Mouse (Mus musculus) liver, embryonic 11.5 days (tissue): ENCODE results near the gene Tmem266. TPM values are rescaled to one million over a fixed set of nuclear protein-coding genes. Genes with fewer than 3 reads are reported as not detected.

Experiments used
- ATAC-seq: fragments of 200-750 bp; cut with Nextera tagmentation; replicated peaks from 2 replicates; pipeline ENCODE4 v1.8.0; 2017; ENCODE audit warnings: moderate number of reproducible peaks, mild to moderate bottlenecking, moderate TSS enrichment, moderate library complexity; ENCODE audit not compliant: low FRiP score
- DNase-seq: peaks from one replicate; pipeline ENCODE4 v3.0.0-alpha.2; 2017; ENCODE audit warnings: low spot score
- H3K27ac ChIP-seq: fragments of 300-500 bp; sonication (generic); 2 replicates; pipeline ENCODE4 v1.5.1; 2014; ENCODE audit warnings: mild to moderate bottlenecking, low read depth, low read length, control low read depth
- H3K27me3 ChIP-seq: fragments of 300-500 bp; sonication (generic); replicated peaks from 2 replicates; pipeline ENCODE4 v1.6.1; 2014; ENCODE audit warnings: low read length, mixed read lengths; ENCODE audit not compliant: control insufficient read depth, insufficient read depth
- H3K36me3 ChIP-seq: fragments of 300-500 bp; sonication (generic); 2 replicates; pipeline ENCODE4 v1.6.1; 2014; ENCODE audit warnings: mild to moderate bottlenecking, low read length, moderate library complexity, mixed read lengths; ENCODE audit not compliant: control insufficient read depth, insufficient read depth
- H3K4me1 ChIP-seq: fragments of 300-500 bp; sonication (generic); replicated peaks from 2 replicates; pipeline ENCODE4 v1.6.1; 2014; ENCODE audit warnings: low read length, mixed read lengths; ENCODE audit not compliant: control insufficient read depth, insufficient read depth
- H3K4me2 ChIP-seq: fragments of 300-500 bp; sonication (generic); 2 replicates; pipeline ENCODE4 v1.6.1; 2014; ENCODE audit warnings: mild to moderate bottlenecking, control low read depth, moderate library complexity
- H3K4me3 ChIP-seq: fragments of 300-500 bp; sonication (generic); 2 replicates; pipeline ENCODE4 v1.5.1; 2014; ENCODE audit warnings: low read depth, low read length, control low read depth
- H3K9ac ChIP-seq: fragments of 300-500 bp; sonication (generic); 2 replicates; pipeline ENCODE4 v1.6.1; 2014; ENCODE audit warnings: low read depth, low read length, control low read depth
- H3K9me3 ChIP-seq: fragments of 300-500 bp; sonication (generic); 2 replicates; pipeline ENCODE4 v1.6.1; 2016; ENCODE audit warnings: low read length, inconsistent platforms, mixed read lengths; ENCODE audit not compliant: control insufficient read depth
- WGBS: fragments of 180-500 bp; shearing (Covaris S2); extraction: QIAGEN DNeasy Blood & Tissue Kit; methylation state at CpG from one replicate; pipeline ENCODE4 v1.1.7; 2014; 5-methylcytosine and 5-hydroxymethylcytosine counted together
- polyA plus RNA-seq: library from polyadenylated mRNA; unstranded; fragments of >200 nt; fragmentation: Nextera tagmentation; extraction: Ambion mirVana; gene quantifications from 2 replicates; pipeline ENCODE4 v1.2.1, GENCODE M21; 2014

Gene Tmem266
- polyA plus RNA-seq, 1 experiment from 2014 or later, result not detected

- H3K27ac ChIP-seq, result no peak overlapping the region
- no peak for DNase-seq
- H3K36me3 ChIP-seq, result no peaks in the 10 kb centered on the region
- H3K9me3 ChIP-seq, result no peaks in the 10 kb centered on the region
- H3K4me1 ChIP-seq, result no peaks in the 10 kb centered on the region; the same call in 1 of the 2 replicates
- peak overlapping the region; percentile 57 for H3K4me3 ChIP-seq
- peak overlapping the region; percentile 66 for H3K4me2 ChIP-seq
- H3K9ac ChIP-seq, result peak overlapping the region; percentile 15
- 19% methylated on average over 18 of the region's 18 CpGs for WGBS
- peaks cover 68% of the 10 kb centered on the region for H3K27me3 ChIP-seq
- no peak for ATAC-seq
Observed at GRCm38 (mm10) chr9:55325564-55326514, 874 bp upstream of the Tmem266 start.

- peak overlapping the region; percentile 66 for H3K4me2 ChIP-seq
- H3K9ac ChIP-seq, result no peak overlapping the region
- H3K4me3 ChIP-seq, result peak overlapping the region; percentile 57
- no peaks in the 10 kb centered on the region for H3K9me3 ChIP-seq
- peaks cover 73% of the 10 kb centered on the region for H3K27me3 ChIP-seq
- H3K36me3 ChIP-seq, result no peaks in the 10 kb centered on the region
- 2% methylated on average over 13 of the region's 13 CpGs for WGBS
- H3K27ac ChIP-seq, result no peak overlapping the region
- DNase-seq (no peak), ATAC-seq (no peak)
- H3K4me1 ChIP-seq, result no peaks in the 10 kb centered on the region; the same call in 1 of the 2 replicates
Observed at GRCm38 (mm10) chr9:55327234-55327615, 512 bp downstream of the Tmem266 start.

- DNase-seq, result no peak
- no peaks in the 10 kb centered on the region; the same call in 1 of the 2 replicates for H3K4me1 ChIP-seq
- H3K27me3 ChIP-seq, result peaks cover 76% of the 10 kb centered on the region
- H3K27ac ChIP-seq, result no peak overlapping the region
- H3K9ac ChIP-seq, result no peak overlapping the region
- no peak overlapping the region for H3K4me3 ChIP-seq
- 30% methylated on average over 14 of the region's 14 CpGs for WGBS
- H3K9me3 ChIP-seq, result no peaks in the 10 kb centered on the region
- H3K4me2 ChIP-seq, result no peak overlapping the region
- H3K36me3 ChIP-seq, result no peaks in the 10 kb centered on the region
- no peak for ATAC-seq
Observed at GRCm38 (mm10) chr9:55328151-55328918, 1.6 kb downstream of the Tmem266 start.

- no peaks in the 10 kb centered on the region; the same call in 1 of the 2 replicates for H3K4me1 ChIP-seq
- no peak overlapping the region for H3K27ac ChIP-seq
- H3K4me2 ChIP-seq, result no peak overlapping the region
- WGBS, result 69% methylated on average over 6 of the region's 6 CpGs
- DNase-seq, result no peak
- no peak overlapping the region for H3K9ac ChIP-seq
- no peak overlapping the region for H3K4me3 ChIP-seq
- H3K9me3 ChIP-seq, result no peaks in the 10 kb centered on the region
- H3K27me3 ChIP-seq, result peaks cover 68% of the 10 kb centered on the region
- no peak for ATAC-seq
- no peaks in the 10 kb centered on the region for H3K36me3 ChIP-seq
Observed at GRCm38 (mm10) chr9:55329401-55329800, 2.7 kb downstream of the Tmem266 start.

GRCm38 (mm10) chr9:55332476-55332875 lies 5.8 kb downstream of the Tmem266 start:
- no peak overlapping the region for H3K4me2 ChIP-seq
- DNase-seq (no peak), ATAC-seq (no peak)
- H3K4me3 ChIP-seq, result no peak overlapping the region
- H3K27me3 ChIP-seq, result peaks cover 39% of the 10 kb centered on the region
- WGBS, result 34% methylated on average over 5 of the region's 5 CpGs
- H3K27ac ChIP-seq, result no peak overlapping the region
- no peaks in the 10 kb centered on the region; the same call in 1 of the 2 replicates for H3K4me1 ChIP-seq
- H3K9me3 ChIP-seq, result no peaks in the 10 kb centered on the region
- H3K9ac ChIP-seq, result no peak overlapping the region
- H3K36me3 ChIP-seq, result no peaks in the 10 kb centered on the region

GRCm38 (mm10) chr9:55332949-55333348 lies 6.2 kb downstream of the Tmem266 start:
- no peaks in the 10 kb centered on the region for H3K36me3 ChIP-seq
- peaks cover 34% of the 10 kb centered on the region for H3K27me3 ChIP-seq

GRCm38 (mm10) chr9:55344165-55344564 lies 17.5 kb downstream of the Tmem266 start:
- no peak overlapping the region for H3K4me3 ChIP-seq
- no peaks in the 10 kb centered on the region for H3K36me3 ChIP-seq
- no peak for ATAC-seq
- H3K9me3 ChIP-seq, result no peaks in the 10 kb centered on the region
- H3K4me2 ChIP-seq, result no peak overlapping the region
- no peak overlapping the region for H3K9ac ChIP-seq
- H3K4me1 ChIP-seq, result no peaks in the 10 kb centered on the region
- no peaks in the 10 kb centered on the region for H3K27me3 ChIP-seq
- no peak for DNase-seq
- WGBS, result 71% methylated on average over 7 of the region's 7 CpGs
- no peak overlapping the region for H3K27ac ChIP-seq

More at GRCm38 (mm10) chr9:55332949-55333348, 6.2 kb downstream of the Tmem266 start:
- DNase-seq, result no peak
- 43% methylated on average over 7 of the region's 7 CpGs for WGBS
- Histone ChIP-seq H3K4me2 (no peak overlapping the region), H3K27ac (no peak overlapping the region), H3K4me1 (no peaks in the 10 kb centered on the region), H3K4me3 (no peak overlapping the region), H3K9me3 (no peaks in the 10 kb centered on the region), H3K9ac (no peak overlapping the region)
- ATAC-seq, result no peak

GRCm38 (mm10) chr9:55345332-55345731 lies 18.6 kb downstream of the Tmem266 start:
- H3K27me3 ChIP-seq, result no peaks in the 10 kb centered on the region
- H3K36me3 ChIP-seq, result no peaks in the 10 kb centered on the region
- H3K9me3 ChIP-seq, result no peaks in the 10 kb centered on the region
- ATAC-seq (no peak), DNase-seq (no peak)
- no peak overlapping the region for H3K27ac ChIP-seq
- WGBS, result 89% methylated on average over 7 of the region's 7 CpGs
- no peak overlapping the region for H3K9ac ChIP-seq
- no peak overlapping the region for H3K4me2 ChIP-seq
- H3K4me1 ChIP-seq, result no peaks in the 10 kb centered on the region
- no peak overlapping the region for H3K4me3 ChIP-seq
